Mouse (Mus musculus): Measurements from ENCODE around the gene Gpbp1.

GRCm38 (mm10) chr13:111491046-111491756, 1.3 kb upstream of the Gpbp1 start:
- TF ChIP-seq CTCF (IDR thresholded peaks at IDR 0.05; ENCODE audit: low read depth) (no peak), EP300 (optimal IDR thresholded peaks at IDR 0.05) (no peak)
